Mouse (Mus musculus) gastrocnemius, adult 18-20 months (tissue): Measurements from ENCODE around the gene 1700003E16Rik. TPM values are rescaled to one million over a fixed set of nuclear protein-coding genes. Genes with fewer than 3 reads are reported as not detected.
A peak's percentile ranks its signal among the peaks of the same experiment; 100 is the strongest.

Experiments used
- DNase-seq: peaks from one replicate; pipeline ENCODE4 v3.0.0; 2021; ENCODE audit warnings: low spot score
- total RNA-seq, 2 experiments: library from RNA; stranded (reverse); gene quantifications; 2 replicates each; pipeline ENCODE4 v1.2.3; 2021

The 1700003E16Rik gene
- total RNA-seq, 2 experiments from 2014 or later: 0.14 TPM; not detected in 1

DNA sequence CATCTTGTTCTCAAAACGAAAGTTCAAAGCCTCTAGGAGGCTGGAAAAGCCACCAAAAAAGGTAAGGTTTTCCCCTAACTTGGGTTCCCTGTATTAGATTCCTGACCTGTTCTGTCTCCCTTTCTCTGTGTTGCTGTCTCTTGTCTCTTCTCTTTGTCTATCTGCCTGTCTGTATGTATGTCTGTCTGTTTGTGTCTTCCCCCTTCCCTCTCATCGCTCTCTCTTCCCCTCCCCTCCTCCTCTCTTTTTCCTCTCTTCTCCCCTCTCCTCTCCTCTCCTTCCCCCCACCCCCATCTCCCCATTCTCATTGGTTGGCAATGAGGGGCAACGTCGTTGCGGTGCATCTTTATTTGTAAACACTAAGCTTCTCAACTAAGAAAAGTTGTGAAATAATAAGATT lies 30.9 kb upstream of the 1700003E16Rik start, which contains the start of gene Ino80b:
Gene Ino80b (minus strand): TSS at position 101 of the 400 bp plus-strand sequence.
- DNase-seq: no peak

DNA sequence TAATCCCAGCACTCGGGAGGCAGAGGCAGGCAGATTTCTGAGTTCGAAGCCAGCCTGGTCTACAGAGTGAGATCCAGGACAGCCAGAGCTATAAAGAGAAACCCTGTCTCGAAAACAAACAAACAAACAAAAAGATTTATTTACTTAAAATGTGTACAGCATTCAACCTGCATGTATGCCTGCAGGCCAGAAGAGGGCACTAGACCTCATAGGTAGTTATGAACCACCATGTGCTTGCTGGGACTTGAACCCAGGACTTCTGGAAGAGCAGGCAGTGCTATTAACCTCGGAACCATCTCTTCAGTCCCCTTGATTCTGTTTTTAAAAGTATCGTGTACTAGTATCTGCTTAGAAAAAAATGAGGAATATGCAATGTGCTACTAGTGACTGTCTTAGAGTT lies 28.8 kb upstream of the 1700003E16Rik start:
- DNase-seq: no peak

DNA sequence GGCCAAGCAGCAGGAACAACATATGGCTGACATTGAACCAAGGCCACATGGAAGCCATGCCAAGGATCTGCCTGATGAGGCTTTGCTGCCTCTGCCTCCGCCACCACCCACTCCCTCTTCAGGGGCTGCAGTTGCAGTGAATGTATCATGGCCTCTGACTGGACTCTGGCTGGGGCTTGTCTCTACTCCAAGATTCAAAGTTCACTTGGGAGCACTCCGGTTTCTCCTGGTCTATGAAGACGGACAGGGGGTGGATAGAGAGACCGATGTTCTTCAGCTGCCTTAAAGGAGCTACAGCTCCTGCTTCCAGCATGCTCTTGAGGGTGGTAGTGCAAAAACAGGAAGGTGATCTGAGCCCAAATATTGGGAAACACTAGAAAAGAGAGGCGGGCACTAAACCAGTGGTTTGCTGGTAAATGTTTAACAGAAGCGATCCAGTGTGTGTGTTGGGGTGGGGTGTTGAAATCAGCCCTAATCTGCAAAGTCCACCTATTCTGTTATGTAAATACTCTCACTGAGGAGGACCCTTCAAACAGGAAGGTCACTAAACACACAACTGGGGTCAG lies 24.7 kb upstream of the 1700003E16Rik start:
- no peak for DNase-seq

DNA sequence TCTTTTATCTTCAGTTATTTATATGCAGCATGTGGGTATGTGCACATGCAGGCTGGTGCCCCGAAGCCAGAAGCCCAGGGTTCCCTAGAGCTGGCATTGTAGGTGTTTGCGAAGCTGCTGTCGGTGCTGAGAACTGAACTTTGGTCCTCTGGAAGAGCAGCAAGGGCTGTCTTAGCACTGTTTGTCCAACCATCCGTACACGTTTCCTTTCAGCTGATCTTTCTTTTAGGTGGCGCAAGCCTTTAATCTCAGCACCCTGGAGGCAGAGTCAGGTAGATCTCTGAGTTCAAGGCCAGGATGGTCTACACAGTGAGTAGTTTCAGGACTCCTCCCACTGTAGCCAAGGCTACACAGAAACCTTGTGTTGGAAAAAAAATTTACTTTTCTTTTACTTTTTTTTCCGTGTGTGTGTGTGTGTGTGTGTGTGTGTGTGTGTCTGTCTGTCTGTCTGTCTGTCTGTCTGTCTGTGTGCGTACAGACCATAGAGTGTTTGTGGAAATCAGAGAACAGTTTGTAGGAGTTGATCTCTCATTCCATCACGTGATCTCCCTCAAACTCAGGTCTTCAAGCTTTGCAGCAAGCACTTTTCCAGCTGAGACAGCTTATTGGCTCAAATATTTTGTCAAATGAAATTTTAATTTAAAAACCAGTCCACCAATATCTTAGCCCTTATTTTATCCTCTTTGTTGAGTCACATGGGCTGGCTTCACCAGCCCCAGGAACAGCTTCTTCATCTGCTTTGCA lies 23.9 kb upstream of the 1700003E16Rik start:
- no peak for DNase-seq

DNA sequence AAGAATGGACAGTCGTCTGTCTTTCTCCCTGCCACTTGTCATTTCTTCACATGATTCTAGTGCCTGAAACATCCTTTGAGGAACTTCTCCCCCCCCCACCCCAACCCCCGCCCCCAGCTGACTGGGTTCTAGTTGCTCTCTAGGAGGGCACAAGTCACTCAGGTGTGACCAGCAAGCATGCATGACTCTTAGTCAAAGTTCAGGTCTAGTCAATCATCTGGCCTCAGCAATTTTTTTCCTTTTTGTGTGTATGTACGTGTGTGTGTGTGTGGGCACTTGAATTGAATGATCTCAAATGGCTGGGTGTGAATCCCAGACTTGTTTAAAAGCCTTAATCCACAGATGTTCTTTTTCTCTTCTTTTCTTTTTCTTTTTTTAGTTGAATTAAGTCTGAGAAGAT lies 22.0 kb upstream of the 1700003E16Rik start:
- DNase-seq: no peak

DNA sequence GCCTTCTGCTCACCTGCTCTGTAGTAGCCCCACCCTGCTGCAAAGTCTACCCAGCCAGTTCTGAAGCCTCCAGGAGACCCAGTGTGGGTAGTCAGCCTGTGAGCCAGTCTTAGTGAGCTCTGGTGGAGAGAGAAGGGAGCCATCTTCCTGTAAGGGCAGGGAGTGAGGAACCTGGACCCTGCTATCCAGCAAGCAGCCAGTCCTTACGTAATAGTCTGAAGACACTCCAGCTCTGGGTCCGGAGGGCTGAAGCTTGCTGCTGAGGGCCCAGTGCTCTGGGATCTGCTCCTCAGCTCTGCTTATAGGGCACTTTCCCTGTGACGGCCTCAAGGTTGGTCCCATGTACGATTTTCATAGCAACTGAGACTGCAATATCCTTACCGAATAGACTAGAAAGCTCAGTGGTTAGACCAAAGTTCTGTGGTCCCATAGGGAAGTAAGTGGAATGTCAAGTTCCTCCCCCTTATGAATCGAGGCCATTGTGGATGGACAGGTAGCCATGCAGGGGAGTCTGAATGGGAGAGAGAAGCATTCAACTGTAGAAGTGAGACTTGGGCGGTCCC lies 21.2 kb upstream of the 1700003E16Rik start, which contains the start of gene Rtkn:
Gene Rtkn (plus strand): TSS at position 513 of the 563 bp plus-strand sequence.
- DNase-seq: no peak

DNA sequence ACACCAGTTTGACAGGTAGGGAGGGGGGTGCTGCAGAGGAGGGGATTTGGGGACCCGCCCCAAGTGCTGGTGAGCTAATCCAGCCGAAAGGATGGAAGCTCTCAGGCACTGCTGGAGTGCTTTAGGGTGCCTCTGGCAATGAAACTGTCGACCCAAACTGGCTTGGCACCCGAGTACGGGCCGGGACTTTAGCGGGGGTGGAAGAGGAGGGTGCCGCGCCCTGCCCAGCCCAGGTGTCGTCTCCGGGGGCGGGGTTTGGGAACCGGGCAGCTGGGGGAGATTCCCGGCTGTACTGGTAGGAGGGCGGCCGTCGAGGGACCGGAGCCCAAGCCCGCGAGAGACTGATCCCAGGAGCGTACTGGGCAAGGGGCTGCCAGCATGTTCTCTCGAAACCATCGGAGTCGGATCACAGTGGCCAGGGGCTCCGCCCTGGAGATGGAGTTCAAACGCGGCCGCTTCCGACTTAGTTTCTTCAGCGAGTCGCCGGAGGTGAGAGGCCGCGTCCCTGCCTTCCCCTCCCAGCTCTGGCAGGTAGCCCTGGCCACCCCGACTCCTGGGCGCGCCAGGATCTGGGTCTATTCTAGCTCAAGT lies 20.5 kb upstream of the 1700003E16Rik start:
- no peak for DNase-seq

DNA sequence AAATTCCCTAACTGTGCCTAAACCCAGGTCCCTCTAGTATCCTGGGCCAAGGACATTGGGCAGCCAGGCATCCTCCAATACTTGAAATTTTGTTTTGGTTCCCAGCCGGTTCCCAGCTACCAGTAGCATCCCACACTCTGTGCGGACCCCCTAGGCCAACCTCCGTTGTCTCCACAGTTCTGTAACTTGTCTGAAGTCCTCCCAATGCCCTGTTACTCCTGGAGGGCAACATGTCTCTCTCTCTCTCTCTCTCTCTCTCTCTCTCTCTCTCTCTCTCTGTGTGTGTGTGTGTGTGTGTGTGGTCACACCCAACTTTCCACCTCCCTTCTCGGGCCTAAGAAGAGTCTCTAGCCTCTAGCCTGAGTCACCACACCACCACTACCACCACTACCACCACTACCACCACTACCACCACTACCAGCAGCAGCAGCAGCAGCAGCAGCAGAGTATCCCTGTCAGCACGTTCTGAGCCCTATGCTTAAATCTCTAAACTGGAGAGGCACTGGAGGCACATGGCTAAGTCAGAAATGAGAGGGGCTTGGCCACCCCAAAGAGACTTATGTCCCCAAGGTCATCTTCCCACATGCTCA lies 19.8 kb upstream of the 1700003E16Rik start:
- DNase-seq: no peak

DNA sequence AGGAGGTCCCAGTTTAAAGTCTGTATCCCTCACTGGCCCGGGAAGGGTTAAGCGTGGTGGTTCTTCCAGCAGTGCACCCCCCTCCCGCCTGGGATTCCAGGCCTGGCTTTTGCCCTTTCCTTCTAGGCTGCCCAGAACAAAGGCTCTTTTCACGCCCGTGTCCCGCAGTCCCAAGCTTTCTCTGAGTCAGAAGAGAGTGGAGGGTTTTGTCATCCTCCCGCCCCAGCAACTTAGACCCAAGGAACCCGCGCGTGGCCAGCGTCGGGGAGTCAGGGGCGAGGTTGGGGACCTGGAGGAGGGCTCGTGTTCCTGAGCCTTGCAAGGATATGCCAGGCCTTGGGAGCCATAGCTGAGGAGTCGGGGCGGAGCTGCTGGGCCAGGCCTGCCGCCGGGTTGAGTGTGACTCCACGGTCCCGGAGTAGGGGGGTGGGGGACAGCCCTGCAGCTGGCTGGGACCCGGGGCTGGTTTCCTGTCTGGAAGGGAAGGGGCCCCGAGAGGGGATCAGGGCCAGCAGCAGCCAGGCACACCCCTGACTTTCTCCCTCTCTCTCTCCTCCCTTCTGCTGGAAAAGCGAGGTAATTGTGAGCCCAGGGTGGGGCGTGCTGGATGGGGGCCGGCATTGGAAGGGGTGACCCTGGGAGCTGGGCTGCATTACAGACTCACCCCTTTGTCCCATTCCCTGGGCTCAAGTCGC lies 19.2 kb upstream of the 1700003E16Rik start:
- DNase-seq: peak; percentile 68

DNA sequence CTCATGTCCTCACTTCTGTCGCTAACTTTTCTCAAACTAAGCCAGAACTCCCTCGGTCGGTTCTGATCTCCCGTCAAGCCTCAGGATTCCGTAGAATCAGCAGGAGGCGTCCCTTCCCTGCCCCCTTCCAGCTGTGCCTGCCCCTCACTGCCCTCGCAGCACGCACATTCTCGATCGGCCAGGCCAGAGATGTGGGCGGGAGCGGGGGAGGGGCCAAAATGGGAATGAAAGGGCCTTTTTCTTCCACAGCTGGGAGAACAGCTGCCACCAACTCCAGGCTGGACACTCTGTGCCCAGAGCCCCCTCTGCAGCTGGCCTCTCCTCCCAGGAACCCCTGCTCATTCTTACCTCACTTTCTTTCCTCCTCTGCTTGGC lies 18.6 kb upstream of the 1700003E16Rik start:
- peak; percentile 91 for DNase-seq

DNA sequence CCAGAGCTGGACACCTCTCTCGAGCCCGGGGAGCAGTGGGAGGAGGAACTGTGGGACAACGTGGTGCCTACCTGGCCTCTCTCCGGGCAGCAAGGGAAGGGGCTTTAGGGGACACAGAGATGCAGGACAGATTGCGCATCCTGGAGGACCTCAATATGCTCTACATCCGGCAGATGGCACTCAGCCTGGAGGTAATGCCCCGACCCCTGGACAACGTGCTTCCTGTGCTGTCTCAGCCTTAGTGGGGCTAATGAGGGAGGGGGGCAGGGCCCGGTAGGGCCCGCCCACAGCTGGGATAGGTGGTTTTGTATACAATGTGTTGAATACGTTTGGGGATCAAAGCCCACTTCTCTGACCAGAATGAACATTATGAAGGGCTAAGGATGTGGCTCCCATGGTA lies 18.1 kb upstream of the 1700003E16Rik start:
- DNase-seq: no peak

DNA sequence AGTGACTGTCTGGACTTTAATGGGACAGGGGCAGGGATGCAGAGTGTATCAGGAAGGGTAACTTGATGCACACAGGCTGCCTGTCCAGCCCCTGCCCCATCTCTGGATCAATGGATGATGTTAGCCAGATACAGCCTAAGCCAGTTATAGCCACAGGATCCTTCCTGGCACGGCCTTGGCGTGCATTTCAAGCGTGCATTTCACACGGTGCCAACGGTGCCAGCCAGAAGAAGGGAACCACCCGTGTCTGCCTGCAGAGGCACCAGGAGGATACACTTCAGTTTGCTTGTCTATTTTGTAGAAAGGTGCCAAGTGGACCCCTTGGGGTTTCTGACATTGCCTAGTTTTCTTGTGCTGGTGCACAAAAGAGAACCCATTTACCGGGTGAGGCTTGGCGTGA lies 16.2 kb upstream of the 1700003E16Rik start:
- DNase-seq: no peak

DNA sequence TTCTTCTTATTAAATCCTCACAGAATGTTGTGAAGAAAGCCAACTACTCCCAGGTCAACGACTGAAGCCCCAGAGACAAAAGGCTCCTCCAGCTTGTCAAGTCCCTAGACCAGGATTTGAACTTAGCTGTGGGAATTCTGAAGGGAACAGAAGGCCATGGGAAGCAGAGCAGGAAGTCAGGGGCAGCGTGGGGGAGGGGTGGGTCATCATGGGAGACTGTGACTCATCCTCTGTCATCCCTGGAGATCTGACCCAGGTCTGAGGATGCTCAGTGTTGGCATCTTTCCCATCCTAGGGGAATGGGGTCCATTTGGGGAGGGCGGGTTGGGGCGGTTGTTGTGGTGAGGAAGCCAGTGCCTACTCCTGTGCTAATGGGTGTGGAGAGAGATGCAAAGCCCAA lies 14.6 kb upstream of the 1700003E16Rik start:
- DNase-seq: no peak

DNA sequence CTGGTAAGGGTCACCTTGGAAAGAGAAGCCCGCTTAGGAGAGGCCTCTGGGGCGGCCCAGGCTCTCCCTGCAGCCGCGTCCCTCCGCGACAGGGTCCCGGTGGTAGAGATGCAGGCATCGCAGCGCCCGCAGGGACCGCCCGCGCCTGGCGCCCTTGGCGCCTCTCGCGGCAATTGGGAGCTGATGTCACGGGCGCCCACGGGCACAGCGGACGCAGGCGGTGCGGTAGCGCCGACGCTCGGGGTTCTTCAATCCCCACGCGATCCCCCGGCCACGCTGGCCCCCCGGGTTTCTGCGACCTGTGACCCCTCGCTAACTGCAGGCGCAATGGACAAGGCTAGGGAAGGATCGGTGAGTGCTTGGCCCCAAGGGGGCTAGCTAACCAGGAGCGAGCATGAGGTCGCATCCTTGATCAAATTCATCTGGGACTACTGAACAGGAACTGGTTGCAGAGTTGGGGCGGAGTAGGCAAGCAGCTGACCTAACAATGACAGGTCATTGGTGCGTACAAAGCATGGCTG lies 13.9 kb upstream of the 1700003E16Rik start:
- DNase-seq: no peak

DNA sequence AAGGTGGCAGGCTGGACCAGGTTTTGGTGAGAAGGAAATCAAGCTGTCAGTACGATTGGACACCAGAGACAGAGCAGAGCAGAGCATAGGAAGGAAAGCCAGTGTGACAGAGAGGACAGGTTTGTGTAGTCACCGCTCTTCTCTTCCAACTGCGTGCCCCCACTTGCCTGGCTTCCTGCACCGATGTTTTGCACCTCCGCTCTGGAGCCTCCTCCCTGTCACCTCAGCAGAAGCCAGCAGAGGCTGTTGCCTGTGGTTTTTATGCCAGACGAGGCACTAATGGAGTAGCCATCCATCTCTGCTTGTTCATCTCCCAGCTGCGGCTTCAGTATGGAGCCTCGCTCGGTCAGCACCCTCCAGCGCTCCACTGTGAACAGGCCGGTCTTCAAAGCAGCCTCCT lies 13.3 kb upstream of the 1700003E16Rik start:
- DNase-seq: no peak

DNA sequence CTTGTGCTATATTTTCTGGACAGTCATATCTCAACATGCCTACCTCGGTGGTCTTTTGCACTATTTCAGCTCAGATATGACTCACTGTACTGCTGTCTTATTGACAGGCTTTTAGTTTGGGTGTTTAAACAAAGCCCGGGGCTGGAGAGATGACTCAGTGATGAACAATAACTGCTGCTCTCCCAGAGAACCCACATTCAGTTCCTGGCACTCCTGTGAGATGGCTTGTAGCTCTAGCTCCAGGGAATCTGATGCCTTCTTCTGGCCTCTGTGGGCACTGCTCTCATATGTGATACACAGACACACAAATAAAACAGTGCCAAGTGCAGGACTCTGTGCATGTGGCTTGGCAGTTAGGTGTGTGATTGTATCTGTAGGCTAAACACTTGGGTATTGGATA lies 11.0 kb upstream of the 1700003E16Rik start:
- no peak for DNase-seq

DNA sequence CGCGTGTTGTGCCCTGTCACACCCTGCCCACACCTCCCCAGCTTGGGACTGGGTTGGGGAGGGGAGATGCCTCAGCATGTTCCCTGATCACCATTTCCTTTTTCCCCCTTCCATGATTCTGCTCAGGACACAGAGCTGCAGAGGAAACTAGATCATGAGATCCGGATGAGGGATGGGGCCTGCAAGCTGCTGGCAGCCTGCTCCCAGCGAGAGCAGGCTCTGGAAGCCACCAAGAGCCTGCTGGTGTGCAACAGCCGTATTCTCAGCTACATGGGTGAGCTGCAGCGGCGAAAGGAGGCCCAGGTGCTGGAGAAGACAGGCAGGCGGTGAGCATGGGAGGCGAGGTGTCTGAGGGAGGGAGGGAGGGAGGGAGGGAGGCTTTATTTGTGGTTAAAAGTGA lies 10.4 kb upstream of the 1700003E16Rik start:
- no peak for DNase-seq

DNA sequence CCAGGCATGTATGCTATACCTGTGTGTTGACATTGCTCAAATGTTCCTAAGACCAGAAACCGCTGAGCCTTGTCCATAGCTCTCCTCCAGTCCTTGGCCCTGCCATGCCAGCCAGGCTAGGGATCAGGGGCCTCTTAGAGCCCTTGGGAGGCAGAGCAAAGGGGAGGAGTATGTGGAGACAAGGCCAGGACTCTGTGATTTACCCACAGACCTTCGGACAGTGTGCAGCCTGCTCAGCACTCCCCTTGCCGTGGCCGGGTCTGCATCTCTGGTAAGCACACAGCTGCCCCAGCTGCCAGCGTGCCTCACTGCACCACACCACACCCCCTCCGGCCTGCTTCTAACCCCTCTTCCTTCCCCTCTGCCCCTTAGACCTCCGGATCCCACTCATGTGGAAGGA lies 8.9 kb upstream of the 1700003E16Rik start:
- DNase-seq: no peak

DNA sequence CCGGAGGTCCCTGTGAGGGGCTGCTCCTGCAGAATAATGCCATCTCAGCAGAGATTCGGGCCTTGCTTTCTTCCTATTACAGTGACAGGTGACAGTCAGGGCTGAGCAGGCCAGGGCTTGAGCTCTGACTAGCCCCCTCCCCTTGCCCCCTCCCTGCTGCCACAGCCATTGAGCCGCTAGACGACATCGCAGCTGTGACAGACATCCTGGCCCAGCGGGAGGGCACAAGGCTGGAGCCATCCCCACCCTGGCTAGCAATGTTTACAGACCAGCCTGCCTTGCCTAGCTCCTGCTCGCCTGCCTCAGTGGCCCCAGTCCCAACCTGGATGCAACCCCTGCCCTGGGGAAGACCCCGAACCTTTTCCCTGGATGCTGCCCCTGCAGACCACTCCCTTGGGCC lies 4.5 kb upstream of the 1700003E16Rik start:
- no peak for DNase-seq

DNA sequence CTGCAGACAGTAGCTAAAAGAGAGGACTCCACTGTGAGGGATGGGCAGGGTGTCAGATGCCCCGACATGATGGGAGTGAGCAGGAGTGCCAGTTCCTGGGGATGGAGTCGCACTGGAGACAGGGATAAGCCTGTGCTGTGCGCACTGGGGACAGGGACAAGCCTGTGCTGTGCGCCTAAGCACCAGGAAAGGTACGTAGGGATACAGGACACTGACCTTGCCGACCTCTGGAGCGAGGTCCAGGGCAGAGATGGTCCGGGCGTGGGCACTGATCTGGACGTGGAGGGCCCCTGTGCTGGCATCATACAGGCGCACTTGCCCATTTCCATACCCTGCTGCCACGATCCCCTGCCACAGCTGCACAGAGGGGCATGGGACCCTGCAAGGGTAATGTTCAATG lies 3.2 kb upstream of the 1700003E16Rik start:
- no peak for DNase-seq

DNA sequence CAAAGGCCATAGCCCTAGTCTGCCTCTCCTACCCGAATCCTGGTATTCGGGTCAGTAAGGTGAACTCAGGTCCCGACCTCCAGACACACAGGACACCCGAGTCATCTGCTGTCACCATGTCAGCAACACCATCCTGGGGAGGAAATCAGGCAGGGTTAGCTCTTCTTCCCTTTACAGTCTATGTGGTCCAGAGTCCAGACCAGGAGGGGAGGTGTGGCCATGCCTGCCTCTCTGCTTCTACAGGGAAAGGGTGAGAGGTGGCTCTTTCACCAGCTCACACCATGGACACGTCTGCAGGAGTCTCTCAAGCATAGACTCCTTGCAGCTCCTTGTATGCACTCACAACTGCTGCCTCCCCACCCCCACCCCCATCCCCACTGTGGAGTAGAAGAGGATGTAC lies 2.7 kb upstream of the 1700003E16Rik start:
- DNase-seq: no peak
